Mouse (Mus musculus) effector memory CD4-positive, alpha-beta T cell, adult 5 months (primary cell): ENCODE data around the gene Ccr4. TPM values are rescaled to one million over a fixed set of nuclear protein-coding genes. Genes with fewer than 3 reads are reported as not detected.

Experiments used
- polyA plus RNA-seq: library from polyadenylated mRNA; unstranded; fragments of 100-300 nt; shearing (Covaris generic); gene quantifications from one replicate; pipeline ENCODE4 v1.2.1, GENCODE M21; 2017

Ccr4 gene
- polyA plus RNA-seq = 1.5 TPM

DNA sequence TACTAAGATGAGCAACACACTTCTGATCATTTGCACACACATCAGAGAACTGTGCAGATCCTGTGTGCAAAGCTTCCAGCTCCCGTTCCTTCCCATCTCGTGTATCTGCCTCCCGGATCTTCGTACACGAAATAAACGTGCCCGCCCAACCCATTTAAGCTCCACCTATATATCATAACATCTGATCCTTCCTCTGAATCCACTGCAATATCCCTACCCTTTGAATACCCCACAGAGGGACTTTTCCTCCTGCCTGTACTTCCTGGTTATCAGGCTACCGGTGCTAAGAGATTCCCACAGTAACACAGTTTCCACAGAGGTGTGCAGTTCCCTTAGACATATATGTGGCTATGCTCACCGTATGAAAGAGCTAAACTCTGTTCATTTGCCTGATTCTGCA lies at the start of gene Ccr4:
Gene Ccr4 (minus strand): TSS at position 101 of the 400 bp plus-strand sequence.

DNA sequence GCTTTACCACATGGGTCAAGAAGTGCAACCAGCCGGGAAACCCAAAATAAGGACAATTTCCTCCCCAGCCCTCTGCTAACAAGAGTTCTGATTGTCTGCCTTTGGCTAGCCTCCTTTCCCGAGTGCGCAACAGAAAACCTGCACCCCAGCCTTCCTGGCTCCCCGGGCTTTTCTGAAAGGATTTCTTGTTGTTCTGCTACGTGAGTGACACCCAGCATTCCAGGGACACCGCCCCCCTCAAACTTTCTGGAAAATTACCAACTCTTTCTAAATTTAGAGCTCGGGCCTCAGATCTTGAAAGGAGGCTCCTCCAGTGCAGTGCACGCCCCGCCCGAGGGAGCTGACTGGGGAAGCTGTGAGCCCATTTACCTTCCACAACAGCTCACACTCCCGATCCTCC lies 10.6 kb upstream of the Ccr4 start, which contains the start of gene C130032M10Rik:
Gene C130032M10Rik (plus strand): TSS at position 334 of the 400 bp plus-strand sequence.

Other genes starting within 250 kb of the Ccr4 start
- gene Bcl2a1c, start 174.8 kb downstream of the Ccr4 start, polyA plus RNA-seq = 19.6 TPM
- 6.4 TPM for gene Crtap, start 114.2 kb downstream of the Ccr4 start, polyA plus RNA-seq
- 16.4 TPM for gene Glb1, start 103.8 kb downstream of the Ccr4 start, polyA plus RNA-seq
- 13.2 TPM for gene Tmppe, start 103.8 kb downstream of the Ccr4 start, polyA plus RNA-seq
- gene C130032M10Rik, start 10.8 kb upstream of the Ccr4 start, polyA plus RNA-seq = not detected
- 0.05 TPM for gene Trim71, start 59.5 kb upstream of the Ccr4 start, polyA plus RNA-seq
- gene Cnot10, start 135.3 kb upstream of the Ccr4 start, polyA plus RNA-seq = 53.1 TPM
- gene Dync1li1, start 183.9 kb upstream of the Ccr4 start, polyA plus RNA-seq = 62.5 TPM
- gene Cmtm6, start 226.2 kb upstream of the Ccr4 start, polyA plus RNA-seq = 164 TPM